Mouse (Mus musculus) neural tube, embryonic 10.5 days (tissue): Measurements from ENCODE around the gene Hist1h1t.

Experiments
- DNase-seq: peaks from one replicate; pipeline ENCODE4 v3.0.0-alpha.2; 2017; ENCODE audit warnings: low spot score; ENCODE audit errors: extremely low spot score

Gene Hist1h1t

DNA sequence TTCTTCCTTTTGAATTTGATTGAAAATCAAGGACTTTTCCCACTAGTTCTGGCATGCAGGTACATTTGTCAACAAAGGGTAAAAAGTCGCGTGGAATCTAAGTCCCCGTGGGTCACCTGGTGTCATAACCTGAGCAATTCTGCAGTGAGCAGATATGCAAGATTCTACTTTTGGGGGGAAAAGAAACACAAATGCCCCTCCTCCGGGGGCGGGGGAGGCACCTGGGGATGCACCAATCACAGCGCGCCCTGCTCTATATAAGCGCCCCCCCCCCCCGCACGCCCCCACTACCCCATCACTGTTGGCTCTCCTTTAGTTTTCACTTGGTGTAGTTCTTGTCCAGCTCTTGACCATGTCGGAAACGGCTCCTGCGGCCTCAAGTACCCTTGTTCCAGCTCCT is at the start of gene Hist1h1t:
Gene Hist1h1t, plus strand, starts transcription at position 301 of the 400 bp plus-strand sequence.
- no peak for DNase-seq

DNA sequence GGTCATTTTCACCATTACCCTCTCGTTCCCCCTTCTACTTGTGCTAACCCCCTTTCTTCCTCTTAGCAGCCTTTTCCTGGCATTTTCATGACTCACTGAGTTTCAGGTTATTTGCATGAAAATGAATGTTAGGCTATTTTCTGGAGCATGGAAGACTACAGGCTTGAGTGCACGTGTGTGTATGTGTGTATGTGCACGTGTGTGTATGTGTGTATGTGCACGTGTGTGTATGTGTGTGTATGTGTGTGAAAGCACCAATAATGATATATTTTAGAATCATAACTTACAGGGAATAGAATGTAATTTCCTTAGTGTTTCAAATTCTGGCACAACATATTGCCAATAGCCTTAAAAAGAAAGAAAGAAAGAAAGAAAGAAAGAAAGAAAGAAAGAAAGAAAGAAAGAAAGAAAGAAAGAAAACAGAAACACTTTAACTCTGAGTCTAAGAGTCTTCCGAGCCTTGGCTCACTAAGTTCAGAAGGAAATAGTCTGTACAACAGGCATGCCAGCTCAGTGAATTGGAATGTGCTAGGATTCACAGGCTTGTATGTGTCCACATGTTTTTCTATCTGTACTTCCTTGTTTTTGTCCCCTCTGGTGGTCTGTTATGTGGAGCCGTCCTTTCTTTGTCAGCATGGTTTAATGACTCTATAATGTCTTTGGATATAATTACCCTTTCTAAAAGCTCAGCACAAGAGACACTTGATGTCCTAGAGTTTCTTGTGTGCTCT is 35.8 kb upstream of the Hist1h1t start:
- no peak for DNase-seq

GRCm38 (mm10) chr13:23662536-23662935 is 33.1 kb upstream of the Hist1h1t start:
- no peak for DNase-seq

DNA sequence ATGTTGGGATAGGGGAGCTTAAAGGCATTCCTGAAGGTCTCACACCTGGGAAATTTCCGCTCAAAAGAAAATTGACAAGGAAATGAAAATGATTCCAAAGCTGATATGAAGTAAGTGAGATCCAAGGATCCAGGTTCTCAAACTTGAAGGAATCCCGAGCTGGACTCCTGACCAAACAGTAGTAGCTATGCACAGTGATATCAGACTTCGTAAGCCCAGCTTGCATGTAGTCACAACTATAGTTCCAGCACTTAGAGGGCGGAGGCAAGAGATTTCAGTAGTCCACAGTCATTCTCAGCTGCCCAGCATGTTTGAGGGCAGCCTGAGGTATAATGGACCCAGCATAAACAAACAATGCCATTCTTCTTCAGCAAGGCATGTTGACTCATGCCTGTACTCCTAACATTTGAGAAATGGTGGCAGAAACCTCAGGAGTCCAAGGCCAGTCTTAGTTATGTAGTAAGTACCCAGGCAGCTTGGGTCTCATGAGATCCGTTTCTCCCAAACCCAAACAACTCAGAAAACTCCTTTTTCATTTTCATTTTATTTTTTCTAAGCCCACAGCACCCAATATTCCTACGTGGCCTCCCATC is 13.5 kb upstream of the Hist1h1t start:
- DNase-seq, result no peak

DNA sequence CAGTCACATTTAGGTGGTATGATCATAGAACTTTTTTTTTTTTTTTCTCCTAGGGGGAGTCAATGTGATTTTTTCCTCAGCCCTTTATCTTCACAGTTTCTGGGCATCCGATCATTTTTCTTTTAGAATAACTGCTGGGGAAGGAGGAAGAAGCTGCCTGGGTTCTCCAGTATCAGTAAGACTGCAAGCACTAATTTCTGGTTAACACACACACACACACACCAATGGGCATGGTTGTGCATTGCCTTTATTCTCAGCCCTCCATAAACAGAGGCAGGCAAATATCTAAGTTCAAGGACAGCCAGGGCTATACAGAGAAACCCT is 13.0 kb upstream of the Hist1h1t start:
- DNase-seq, result no peak

- DNase-seq, result peak; percentile 57
Observed at GRCm38 (mm10) chr13:23682947-23683754, 12.5 kb upstream of the Hist1h1t start.

DNA sequence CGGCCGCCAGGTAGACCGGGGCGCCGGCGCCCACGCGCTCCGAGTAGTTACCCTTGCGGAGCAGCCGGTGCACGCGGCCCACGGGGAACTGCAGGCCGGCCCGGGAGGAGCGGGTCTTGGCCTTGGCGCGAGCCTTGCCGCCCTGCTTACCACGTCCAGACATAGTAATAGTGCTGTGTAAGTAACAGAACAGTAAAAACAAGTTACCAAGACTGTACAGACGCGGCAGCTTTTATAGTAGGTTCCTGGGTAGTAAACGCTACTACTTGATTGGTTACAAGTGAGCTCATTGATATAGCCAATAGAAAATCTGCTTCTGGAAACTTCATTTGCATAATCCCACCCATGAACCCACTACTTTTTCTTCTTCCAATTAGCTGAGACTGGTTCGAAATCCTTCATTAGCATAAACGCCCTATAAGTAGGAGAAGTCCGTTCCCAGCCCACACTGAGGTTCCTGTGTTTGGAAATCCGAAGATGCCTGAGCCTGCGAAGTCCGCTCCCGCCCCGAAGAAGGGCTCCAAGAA is 11.8 kb upstream of the Hist1h1t start, which contains the start of the genes Hist1h2ac and Hist1h2bc:
Gene Hist1h2ac, minus strand, starts transcription at position 194 of the 527 bp plus-strand sequence.
Gene Hist1h2bc, plus strand, starts transcription at position 445 of the 527 bp plus-strand sequence.
- peak; percentile 81 for DNase-seq

DNA sequence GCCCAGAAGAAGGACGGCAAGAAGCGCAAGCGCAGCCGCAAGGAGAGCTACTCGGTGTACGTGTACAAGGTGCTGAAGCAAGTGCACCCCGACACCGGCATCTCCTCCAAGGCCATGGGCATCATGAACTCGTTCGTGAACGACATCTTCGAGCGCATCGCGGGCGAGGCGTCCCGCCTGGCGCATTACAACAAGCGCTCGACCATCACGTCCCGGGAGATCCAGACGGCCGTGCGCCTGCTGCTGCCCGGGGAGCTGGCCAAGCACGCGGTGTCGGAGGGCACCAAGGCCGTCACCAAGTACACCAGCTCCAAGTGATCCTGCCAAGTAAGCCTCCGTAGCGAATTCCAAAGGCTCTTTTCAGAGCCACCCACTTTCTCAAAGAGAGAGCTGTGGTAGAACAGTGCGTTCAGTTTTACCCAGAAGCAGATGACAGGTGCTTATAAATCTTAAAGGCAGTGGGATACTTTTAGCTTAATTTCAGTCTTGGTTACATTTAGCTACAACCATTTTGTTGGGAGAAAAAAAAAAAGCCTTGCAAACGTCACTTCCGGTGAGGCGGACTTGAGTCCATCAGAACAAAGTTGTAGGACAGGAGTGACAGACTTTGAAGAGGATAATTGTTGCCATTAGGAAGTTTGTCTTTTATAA is 11.2 kb upstream of the Hist1h1t start:
- DNase-seq, result peak; percentile 51

DNA sequence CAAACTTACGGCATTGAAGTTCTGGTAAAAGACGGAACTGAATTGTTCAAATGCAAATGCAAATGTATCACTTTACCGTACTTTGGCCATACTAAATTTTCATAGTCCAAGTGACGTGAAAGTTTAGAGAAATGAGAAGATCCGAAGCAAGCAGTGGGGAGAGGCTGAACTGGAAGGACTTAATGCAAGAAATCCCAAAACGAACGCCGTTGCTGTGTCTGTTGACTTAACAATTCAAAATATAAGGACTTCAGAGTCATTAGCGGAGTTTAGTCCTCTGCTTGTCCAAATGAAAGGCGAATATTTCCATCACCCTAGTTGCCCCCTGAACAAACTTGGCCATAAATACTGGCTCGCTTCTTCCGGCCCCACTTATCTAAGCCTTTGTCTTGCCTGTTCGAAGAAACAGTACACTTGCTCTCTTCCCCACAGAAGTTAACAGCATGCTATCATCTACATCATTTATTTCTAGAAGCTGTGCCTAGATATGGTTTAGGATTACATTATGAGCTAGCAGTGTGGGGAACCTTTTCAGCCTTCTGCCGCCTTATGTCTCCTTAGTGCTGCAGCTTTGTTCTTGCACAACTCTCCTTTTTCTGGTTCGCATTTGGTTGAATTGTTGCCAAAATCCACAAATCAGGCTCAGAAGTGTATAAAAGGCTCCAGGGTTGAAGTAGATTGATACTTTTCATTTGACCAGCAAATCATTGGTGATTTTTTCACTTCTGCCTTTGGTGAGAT is 10.3 kb upstream of the Hist1h1t start:
- DNase-seq, result peak; percentile 49

GRCm38 (mm10) chr13:23685966-23686365 is 9.6 kb upstream of the Hist1h1t start:
- no peak for DNase-seq

GRCm38 (mm10) chr13:23687181-23687580 is 8.4 kb upstream of the Hist1h1t start:
- no peak for DNase-seq

GRCm38 (mm10) chr13:23687907-23688306 is 7.7 kb upstream of the Hist1h1t start:
- DNase-seq, result no peak

DNA sequence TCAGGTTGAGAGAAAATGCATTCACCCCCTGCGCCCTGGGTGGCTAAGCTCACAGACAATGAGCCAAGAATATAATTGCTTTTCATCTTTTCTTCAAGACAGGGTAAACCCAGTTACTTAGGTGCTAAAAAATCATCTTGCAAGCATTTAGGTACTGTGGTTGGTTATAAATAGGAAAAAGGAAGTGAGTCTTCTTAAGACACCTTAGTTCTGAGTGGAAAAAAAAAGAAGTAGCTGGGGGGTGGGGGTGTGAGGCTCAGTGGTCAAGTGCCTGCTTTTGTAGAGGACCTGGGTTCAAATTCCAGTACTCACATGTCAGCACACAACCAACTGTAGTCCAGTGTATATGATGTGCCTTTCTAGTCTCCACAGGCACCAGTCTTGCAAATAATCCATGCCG is 6.7 kb upstream of the Hist1h1t start:
- no peak for DNase-seq

DNA sequence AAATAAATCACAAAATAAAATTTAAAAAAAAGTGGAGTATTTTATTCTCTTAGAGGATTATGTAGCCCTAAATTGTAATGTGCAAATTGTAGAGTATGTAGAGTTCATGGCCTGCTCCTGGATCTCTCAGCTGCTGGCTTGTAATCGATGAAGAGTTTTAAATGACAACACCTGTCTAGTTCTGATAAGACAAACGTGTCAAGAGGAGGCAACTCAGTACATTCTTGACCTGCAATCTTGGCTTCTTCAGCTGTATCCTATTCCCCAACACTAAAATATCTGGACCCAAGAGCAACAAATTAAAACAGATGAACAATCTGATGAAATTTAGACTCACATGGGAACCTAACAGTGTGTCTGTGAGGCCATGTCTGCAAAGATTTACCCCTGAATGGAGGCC is 6.2 kb upstream of the Hist1h1t start:
- no peak for DNase-seq

DNA sequence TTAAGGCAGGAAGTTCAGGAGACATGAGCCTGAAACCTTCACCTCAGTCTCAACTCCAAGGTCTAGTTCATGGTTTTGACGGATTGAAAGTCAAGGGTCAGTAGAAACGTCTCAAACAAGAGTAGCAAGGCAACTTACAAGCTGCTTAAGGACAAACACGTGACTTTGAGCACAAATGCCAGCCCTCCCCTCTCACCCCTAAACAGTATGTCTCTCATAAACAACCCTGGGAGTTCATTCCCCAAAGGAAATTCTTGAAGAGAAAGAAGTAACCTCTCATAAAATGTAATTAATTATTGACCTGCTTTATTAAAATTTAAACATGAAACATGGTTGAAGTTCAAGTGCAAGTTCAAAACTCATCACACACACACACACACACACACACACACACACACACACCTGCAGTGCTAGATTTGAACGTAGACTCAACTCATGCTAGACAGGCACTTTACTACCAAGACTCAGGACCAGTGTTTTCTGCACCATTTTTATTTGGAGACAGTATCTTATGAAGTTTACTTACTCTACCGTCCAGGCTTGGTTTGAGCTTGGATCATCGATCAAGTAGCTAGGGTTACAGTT is 1.7 kb upstream of the Hist1h1t start:
- DNase-seq, result no peak

GRCm38 (mm10) chr13:23694956-23695355 is 658 bp upstream of the Hist1h1t start:
- no peak for DNase-seq

DNA sequence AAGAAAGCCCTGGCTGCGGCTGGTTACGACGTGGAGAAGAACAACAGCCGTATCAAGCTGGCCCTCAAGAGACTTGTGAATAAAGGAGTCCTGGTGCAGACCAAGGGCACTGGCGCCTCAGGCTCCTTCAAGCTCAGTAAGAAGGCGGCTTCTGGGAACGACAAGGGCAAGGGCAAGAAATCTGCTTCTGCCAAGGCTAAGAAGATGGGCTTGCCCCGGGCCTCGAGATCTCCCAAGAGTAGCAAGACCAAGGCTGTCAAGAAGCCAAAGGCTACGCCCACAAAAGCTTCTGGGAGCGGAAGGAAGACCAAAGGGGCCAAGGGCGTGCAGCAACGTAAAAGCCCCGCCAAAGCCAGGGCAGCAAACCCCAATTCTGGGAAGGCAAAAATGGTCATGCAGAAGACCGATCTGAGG is 454 bp downstream of the Hist1h1t start:
- DNase-seq, result no peak

- DNase-seq, result peak; percentile 61
Observed at GRCm38 (mm10) chr13:23697491-23698299, 2.1 kb downstream of the Hist1h1t start.

- DNase-seq, result peak; percentile 100
Observed at GRCm38 (mm10) chr13:23698300-23698693, 2.7 kb downstream of the Hist1h1t start, which contains the start of gene Hist1h4c. Gene Hist1h4c, minus strand, starts transcription at chr13:23698454.
